Mouse (Mus musculus) forebrain, embryonic 13.5 days (tissue): Measurements from ENCODE around the gene Ablim1. TPM values are rescaled to one million over a fixed set of nuclear protein-coding genes. Genes with fewer than 3 reads are reported as not detected.

Experiments used
- ATAC-seq: fragments of 200-750 bp; cut with Nextera tagmentation; 2 replicates; pipeline ENCODE4 v1.8.0; 2017
- H3K27ac ChIP-seq: fragments of 300-500 bp; sonication (generic); 2 replicates; pipeline ENCODE4 v1.5.1; 2015; ENCODE audit warnings: inconsistent platforms, mild to moderate bottlenecking, moderate library complexity
- H3K27me3 ChIP-seq: fragments of 300-500 bp; sonication (generic); 2 replicates; pipeline ENCODE4 v1.6.1; 2015; ENCODE audit warnings: mild to moderate bottlenecking, inconsistent platforms
- H3K36me3 ChIP-seq: fragments of 300-500 bp; sonication (generic); 2 replicates; pipeline ENCODE4 v1.6.1; 2015; ENCODE audit warnings: mild to moderate bottlenecking, inconsistent platforms; ENCODE audit not compliant: poor library complexity, severe bottlenecking
- H3K4me1 ChIP-seq: fragments of 300-500 bp; sonication (generic); 2 replicates; pipeline ENCODE4 v1.6.1; 2015; ENCODE audit warnings: inconsistent platforms
- H3K4me2 ChIP-seq: fragments of 300-500 bp; sonication (generic); 2 replicates; pipeline ENCODE4 v1.6.1; 2015; ENCODE audit warnings: inconsistent platforms, mild to moderate bottlenecking, moderate library complexity
- H3K4me3 ChIP-seq: fragments of 300-500 bp; sonication (generic); 2 replicates; pipeline ENCODE4 v1.5.1; 2015; ENCODE audit warnings: mild to moderate bottlenecking, inconsistent platforms
- H3K9ac ChIP-seq: fragments of 300-500 bp; sonication (generic); 2 replicates; pipeline ENCODE4 v1.6.1; 2015; ENCODE audit warnings: mild to moderate bottlenecking, inconsistent platforms
- H3K9me3 ChIP-seq: fragments of 300-500 bp; sonication (generic); replicated peaks from 2 replicates; pipeline ENCODE4 v1.6.1; 2016; ENCODE audit warnings: inconsistent platforms
- WGBS: fragments of 180-500 bp; shearing (Covaris S2); methylation state at CpG from one replicate; pipeline ENCODE4 v1.1.7; 2015; 5-methylcytosine and 5-hydroxymethylcytosine counted together
- polyA plus RNA-seq: library from polyadenylated mRNA; unstranded; fragments of >200 nt; fragmentation: Nextera tagmentation; extraction: Ambion mirVana; gene quantifications from 2 replicates; pipeline ENCODE4 v1.2.1, GENCODE M21; 2015

The Ablim1 gene
- polyA plus RNA-seq, 1 experiment from 2014 or later, result 16.5 TPM

DNA sequence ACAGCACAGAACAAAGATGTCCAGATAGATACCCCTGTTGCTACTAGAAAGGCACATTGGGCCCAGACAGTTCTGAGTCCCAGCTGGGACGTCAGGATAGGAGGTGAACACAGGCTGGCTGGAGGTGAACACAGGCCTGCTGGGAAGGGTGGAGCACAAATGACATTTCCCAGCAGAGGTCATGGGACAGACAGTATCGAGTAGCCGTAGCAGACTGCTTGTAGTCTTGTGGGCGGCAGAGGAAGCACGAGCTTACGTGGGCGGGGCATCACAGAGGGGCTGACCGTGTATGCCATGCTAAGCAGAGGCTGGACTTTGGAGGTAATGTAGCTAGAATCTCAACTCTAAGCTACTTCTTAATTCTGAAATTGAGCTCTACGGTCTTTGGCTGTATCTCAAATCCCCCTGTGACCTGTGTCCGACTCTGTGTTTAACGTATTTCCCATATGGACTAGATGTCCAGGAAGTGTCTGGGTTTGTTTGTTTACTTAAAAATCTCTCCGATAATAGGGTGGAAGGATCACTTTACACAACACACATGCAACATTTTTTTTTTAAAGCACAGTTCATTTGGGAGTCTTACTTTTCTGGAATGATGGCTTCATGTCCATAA, 114.1 kb downstream of the Ablim1 start:
- 74% methylated on average over 12 of the region's 12 CpGs for WGBS
- Histone ChIP-seq H3K9ac (no peak overlapping the region), H3K4me2 (no peak overlapping the region), H3K9me3 (no peaks in the 10 kb centered on the region), H3K36me3 (no peaks in the 10 kb centered on the region), H3K27me3 (peaks cover 16% of the 10 kb centered on the region), H3K4me3 (no peak overlapping the region), H3K27ac (no peak overlapping the region), H3K4me1 (peaks cover 29% of the 10 kb centered on the region)
- no peak for ATAC-seq

DNA sequence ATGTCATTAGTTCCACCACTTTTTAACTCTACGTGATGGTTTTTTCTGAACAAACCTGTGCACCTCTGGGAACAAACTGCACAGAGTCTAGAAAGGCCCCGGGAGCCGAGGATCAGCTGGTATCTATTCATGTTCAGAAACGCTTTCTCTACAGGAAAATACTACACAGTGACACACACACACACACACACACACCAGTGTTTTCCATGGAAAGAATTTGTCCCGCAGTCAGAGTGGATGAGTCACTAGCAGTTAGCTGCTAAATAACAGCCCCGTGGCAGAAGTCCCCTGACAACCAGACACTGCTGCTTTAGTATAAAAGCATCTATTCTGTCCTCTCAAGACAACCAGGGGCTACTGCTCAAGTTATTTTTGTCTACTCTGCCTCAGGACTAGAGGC, 115.4 kb downstream of the Ablim1 start:
- peaks cover 29% of the 10 kb centered on the region for H3K4me1 ChIP-seq
- H3K9ac ChIP-seq, result no peak overlapping the region
- no peak overlapping the region for H3K4me2 ChIP-seq
- ATAC-seq, result no peak
- no peak overlapping the region for H3K27ac ChIP-seq
- H3K27me3 ChIP-seq, result peaks cover 24% of the 10 kb centered on the region
- H3K9me3 ChIP-seq, result no peaks in the 10 kb centered on the region
- no peak overlapping the region for H3K4me3 ChIP-seq
- 42% methylated on average over 6 of the region's 6 CpGs for WGBS
- no peaks in the 10 kb centered on the region for H3K36me3 ChIP-seq

DNA sequence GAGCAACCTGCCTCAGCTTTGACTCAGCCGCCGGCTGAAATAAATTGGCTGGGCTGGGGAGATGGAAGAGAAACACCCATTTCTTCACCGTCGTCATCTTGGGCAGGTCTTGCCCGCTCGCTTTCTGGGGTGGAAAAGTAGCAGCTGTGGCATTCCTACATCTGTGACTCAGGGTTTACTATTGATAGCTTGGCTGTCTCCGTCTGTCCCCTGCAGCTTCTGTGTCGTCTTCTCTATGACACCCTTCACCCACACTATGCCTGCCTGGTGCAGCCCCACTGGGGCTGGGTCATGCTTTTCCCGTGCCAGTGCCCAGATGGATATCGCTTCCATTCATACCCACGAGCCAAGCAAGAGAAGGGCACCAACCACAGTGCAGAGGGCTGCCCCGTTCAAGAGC, 116.2 kb downstream of the Ablim1 start:
- Histone ChIP-seq H3K4me2 (0 out of 2 replicates have a peak overlapping the region, but pooled peaks have one; percentile 85), H3K9ac (no peak overlapping the region), H3K27me3 (peaks cover 24% of the 10 kb centered on the region), H3K4me1 (peaks cover 29% of the 10 kb centered on the region), H3K9me3 (no peaks in the 10 kb centered on the region), H3K27ac (no peak overlapping the region), H3K4me3 (no peak overlapping the region), H3K36me3 (no peaks in the 10 kb centered on the region)
- ATAC-seq, result no peak
- 74% methylated on average over 12 of the region's 12 CpGs for WGBS

DNA sequence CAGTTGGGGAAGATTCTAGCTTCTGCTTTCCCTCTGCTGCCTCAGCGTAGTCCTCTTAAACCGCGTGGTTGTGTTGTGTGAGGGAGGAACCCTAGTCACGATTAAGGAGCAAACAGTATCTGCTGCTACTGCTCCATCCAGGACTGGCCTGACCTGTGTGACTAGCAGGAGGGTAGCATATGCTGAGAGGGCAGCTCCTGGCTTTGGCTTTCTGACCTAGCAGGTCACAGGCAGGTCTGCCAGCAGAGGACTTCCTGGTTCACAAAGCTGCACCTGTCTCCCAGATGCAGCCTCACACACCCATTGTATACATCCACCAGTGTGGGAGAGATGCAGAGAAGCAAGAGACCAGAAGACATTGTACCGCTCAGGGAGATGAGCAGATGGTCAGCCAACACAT, 116.7 kb downstream of the Ablim1 start:
- H3K9ac ChIP-seq, result no peak overlapping the region
- 54% methylated on average over 5 of the region's 5 CpGs for WGBS
- no peak overlapping the region for H3K27ac ChIP-seq

DNA sequence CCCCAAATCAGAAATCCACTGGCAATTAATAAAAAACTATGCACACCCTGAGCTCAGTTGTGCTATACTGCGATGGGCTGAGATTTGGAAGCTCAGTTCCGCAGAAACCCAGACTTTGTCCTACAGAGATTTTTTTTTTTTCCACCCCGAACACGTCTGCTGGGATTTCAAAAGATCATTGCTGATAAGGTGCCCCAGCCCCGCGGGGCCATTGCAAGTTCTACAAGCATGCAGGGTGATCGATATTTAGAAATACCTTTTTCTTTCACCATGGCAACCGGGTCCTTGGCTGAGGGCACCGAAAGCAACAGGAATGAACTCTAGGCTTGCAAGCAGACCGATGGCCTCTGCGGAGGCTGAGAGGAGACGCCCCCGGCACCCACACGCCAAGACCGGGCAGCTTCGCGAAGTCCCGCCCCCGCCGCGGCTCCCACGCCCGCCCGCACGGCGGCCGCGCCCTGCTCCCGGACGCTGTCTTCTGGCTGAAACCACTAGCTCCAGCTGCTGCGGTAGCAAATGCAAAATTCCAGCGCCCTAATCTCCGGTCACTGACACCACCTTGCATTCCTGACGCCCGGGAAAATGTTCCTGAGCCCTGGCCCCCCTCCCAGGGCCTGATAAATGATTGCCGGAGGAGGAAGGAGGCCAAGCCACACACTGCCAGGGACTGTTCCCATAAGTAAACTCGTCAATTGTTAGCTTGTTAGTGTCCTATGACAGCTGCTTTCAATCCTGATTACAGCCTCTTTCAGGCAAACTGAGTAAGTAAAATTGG, 117.5 kb downstream of the Ablim1 start:
- H3K9me3 ChIP-seq, result no peaks in the 10 kb centered on the region
- peaks cover 29% of the 10 kb centered on the region for H3K4me1 ChIP-seq
- H3K36me3 ChIP-seq, result no peaks in the 10 kb centered on the region
- peaks cover 28% of the 10 kb centered on the region for H3K27me3 ChIP-seq
- WGBS, result 2% methylated on average over 36 of the region's 37 CpGs
- peak overlapping the region; percentile 58 for H3K9ac ChIP-seq
- H3K4me3 ChIP-seq, result peak overlapping the region; percentile 45
- ATAC-seq, result peak; percentile 68
- peak overlapping the region; percentile 85 for H3K4me2 ChIP-seq
- no peak overlapping the region for H3K27ac ChIP-seq

More for the DNA sequence above, 116.7 kb downstream of the Ablim1 start:
- ATAC-seq, result peak; percentile 59; the same call in 1 of the 2 replicates
- Histone ChIP-seq H3K4me1 (peaks cover 29% of the 10 kb centered on the region), H3K4me3 (0 out of 2 replicates have a peak overlapping the region, but pooled peaks have one; percentile 45), H3K27me3 (peaks cover 24% of the 10 kb centered on the region), H3K36me3 (no peaks in the 10 kb centered on the region), H3K9me3 (no peaks in the 10 kb centered on the region), H3K4me2 (peak overlapping the region; percentile 85)

DNA sequence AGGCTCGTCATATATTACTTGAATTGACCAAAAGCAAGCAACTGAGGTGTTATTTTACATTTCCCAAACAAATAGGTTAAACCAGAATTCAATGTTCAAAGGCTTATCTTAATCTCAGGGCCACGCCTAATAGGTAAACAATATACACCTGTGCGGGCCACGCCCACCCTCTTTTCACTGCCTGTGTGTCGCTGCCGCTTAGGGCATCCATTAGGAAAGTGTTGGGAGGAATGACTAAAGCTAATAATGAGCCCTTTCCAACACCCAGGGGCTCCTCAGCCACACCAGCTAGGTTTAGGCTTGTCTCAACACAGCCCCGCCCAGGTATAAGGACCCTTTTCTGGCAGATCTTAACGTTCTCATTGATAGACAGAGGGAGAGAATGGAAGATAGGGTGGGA, 118.1 kb downstream of the Ablim1 start:
- H3K36me3 ChIP-seq, result no peaks in the 10 kb centered on the region
- H3K4me2 ChIP-seq, result peak overlapping the region; percentile 85
- no peak; the same call in 1 of the 2 replicates for ATAC-seq
- H3K27ac ChIP-seq, result no peak overlapping the region
- peak overlapping the region; percentile 45 for H3K4me3 ChIP-seq
- peak overlapping the region; percentile 58; the same call in 1 of the 2 replicates for H3K9ac ChIP-seq
- no peaks in the 10 kb centered on the region for H3K9me3 ChIP-seq
- H3K27me3 ChIP-seq, result peaks cover 28% of the 10 kb centered on the region
- peaks cover 29% of the 10 kb centered on the region for H3K4me1 ChIP-seq
- 51% methylated on average over 8 of the region's 8 CpGs for WGBS

DNA sequence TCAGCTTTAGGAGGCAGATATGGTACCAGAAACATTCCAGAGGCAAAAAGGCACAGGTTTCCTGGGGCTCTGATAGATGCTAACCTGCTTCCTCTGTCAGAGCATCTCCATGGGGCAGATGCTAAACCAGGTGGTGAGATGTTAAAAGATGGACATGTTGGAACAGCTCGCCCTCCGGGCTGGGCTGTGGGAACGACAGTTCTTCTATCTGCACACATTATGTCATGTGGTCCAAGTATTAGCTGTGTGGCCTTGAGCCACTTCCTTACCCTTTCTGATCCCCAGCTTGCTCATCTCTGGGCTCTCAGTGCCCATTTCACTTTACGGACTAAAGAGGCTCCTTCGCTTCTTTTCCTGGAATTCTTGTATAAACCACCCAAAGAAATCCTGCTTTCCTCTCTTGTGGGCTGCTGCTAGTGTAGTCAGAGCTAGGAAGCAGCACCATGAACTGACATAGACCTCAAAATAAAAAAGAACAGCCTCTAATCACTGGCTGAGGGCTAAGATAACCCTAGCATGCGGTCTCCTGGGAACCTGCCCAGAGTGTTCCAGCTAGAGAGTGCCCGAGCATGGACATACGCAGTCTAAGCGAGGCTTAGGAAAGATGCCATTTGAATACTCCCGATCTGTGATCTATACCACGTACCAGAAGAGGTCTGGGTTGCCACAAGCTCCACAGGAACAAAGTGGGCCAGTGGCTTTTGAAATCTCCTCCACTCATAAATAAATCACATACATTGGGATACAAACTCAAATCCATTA, 119.4 kb downstream of the Ablim1 start:
- Histone ChIP-seq H3K9me3 (no peaks in the 10 kb centered on the region), H3K27ac (no peak overlapping the region), H3K9ac (no peak overlapping the region), H3K27me3 (peaks cover 28% of the 10 kb centered on the region), H3K4me2 (no peak overlapping the region), H3K36me3 (no peaks in the 10 kb centered on the region), H3K4me3 (no peak overlapping the region), H3K4me1 (peaks cover 29% of the 10 kb centered on the region)
- no peak for ATAC-seq
- WGBS, result 93% methylated on average over 11 of the region's 11 CpGs

DNA sequence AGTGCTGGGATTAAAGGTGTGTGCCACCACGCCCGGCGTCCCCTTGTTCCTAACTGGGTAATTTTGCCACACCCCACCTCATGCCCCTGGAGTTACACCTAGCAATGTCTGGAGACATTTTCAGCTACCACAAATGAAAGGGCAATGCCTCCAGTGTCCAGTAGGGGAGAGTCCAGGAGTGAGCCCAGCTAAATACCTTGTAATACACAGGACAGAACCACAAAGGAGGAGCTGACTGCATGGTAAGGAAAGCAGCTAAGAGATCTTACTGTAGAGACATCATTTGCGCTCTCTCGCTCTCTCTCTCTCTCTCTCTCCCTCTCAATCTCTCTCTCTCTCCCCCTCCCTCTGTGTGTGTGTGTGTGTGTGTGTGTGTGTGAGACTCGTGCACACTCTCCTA, 120.8 kb downstream of the Ablim1 start:
- H3K36me3 ChIP-seq, result no peaks in the 10 kb centered on the region
- no peak overlapping the region for H3K4me2 ChIP-seq
- H3K27me3 ChIP-seq, result peaks cover 28% of the 10 kb centered on the region
- no peak overlapping the region for H3K9ac ChIP-seq
- no peak overlapping the region for H3K4me3 ChIP-seq
- H3K27ac ChIP-seq, result no peak overlapping the region
- H3K9me3 ChIP-seq, result no peaks in the 10 kb centered on the region
- WGBS, result 89% methylated on average over 6 of the region's 6 CpGs
- peaks cover 25% of the 10 kb centered on the region for H3K4me1 ChIP-seq
- ATAC-seq, result no peak

DNA sequence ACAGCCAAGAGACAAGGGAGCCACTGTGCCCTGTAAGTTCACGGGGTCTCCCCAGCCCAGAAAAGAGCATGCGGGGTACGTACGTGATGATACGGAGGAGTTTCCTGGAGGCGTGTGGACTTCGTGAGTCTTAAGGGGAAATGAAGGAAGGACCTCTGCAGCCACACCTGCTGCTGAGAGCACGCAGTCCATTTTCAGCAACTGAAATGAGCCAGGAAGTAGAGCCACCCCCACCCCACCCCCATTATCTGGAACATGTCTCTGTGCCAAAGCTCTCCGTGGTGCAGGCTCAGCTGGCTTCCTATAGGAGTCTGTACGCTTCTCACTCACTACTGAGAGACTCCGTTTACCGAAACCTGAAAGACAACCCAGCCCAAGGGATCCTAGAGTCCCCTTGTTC, 121.3 kb downstream of the Ablim1 start:
- Histone ChIP-seq H3K9me3 (no peaks in the 10 kb centered on the region), H3K27me3 (peaks cover 28% of the 10 kb centered on the region), H3K4me2 (no peak overlapping the region), H3K4me3 (no peak overlapping the region), H3K36me3 (no peaks in the 10 kb centered on the region), H3K27ac (no peak overlapping the region), H3K9ac (no peak overlapping the region), H3K4me1 (peaks cover 19% of the 10 kb centered on the region)
- ATAC-seq, result no peak
- 95% methylated on average over 12 of the region's 12 CpGs for WGBS

DNA sequence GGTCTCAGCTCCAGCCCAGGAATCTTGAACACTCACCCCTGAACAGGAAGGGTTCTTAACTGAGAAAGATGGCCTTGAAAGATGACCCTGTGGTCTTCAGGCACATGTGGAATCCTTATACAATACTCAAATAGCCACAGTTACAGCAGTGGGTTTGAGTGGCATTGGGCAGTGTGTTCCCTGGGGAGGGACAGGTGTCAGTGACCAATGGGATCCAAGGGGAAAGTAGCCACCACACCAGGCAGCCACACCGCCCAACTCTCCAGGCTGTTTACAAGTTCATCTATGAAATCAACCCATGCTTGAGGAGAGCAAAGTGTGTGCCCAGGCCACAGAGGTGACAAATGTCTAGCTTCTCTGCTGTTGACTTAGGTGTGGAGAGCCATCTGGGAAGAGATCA, 123.6 kb downstream of the Ablim1 start:
- no peaks in the 10 kb centered on the region for H3K9me3 ChIP-seq
- H3K4me2 ChIP-seq, result no peak overlapping the region
- H3K9ac ChIP-seq, result no peak overlapping the region
- no peaks in the 10 kb centered on the region for H3K36me3 ChIP-seq
- no peak overlapping the region for H3K4me3 ChIP-seq
- 89% methylated on average over 1 of the region's 1 CpGs for WGBS
- H3K4me1 ChIP-seq, result no peaks in the 10 kb centered on the region
- H3K27me3 ChIP-seq, result peaks cover 17% of the 10 kb centered on the region
- no peak for ATAC-seq
- no peak overlapping the region for H3K27ac ChIP-seq

DNA sequence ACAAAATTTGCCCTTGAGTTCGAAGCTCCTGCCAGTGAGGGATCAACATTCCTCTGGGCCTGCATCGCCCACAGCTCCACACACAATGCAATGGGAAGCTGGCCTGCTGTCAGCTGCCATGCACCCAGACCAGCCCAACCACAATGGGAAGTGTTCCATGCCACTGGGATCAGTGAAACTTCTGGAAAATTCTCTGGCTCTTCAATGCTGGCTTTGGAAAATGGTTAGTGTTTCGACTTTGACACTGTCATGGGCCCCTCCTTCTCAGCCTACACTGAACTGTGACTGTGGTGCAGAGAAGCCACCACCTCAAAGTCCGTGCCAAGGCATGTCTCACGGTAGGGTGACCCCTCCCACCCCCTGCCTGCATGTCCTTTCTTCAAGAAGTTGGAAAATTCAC, 125.3 kb downstream of the Ablim1 start:
- ATAC-seq, result no peak
- Histone ChIP-seq H3K9me3 (no peaks in the 10 kb centered on the region), H3K27me3 (0 out of 2 replicates have a peak, but pooled peaks cover 4% of the 10 kb centered on the region), H3K4me2 (no peak overlapping the region), H3K9ac (no peak overlapping the region), H3K4me3 (no peak overlapping the region), H3K4me1 (no peaks in the 10 kb centered on the region), H3K27ac (no peak overlapping the region), H3K36me3 (no peaks in the 10 kb centered on the region)
- WGBS, result 84% methylated on average over 5 of the region's 5 CpGs

DNA sequence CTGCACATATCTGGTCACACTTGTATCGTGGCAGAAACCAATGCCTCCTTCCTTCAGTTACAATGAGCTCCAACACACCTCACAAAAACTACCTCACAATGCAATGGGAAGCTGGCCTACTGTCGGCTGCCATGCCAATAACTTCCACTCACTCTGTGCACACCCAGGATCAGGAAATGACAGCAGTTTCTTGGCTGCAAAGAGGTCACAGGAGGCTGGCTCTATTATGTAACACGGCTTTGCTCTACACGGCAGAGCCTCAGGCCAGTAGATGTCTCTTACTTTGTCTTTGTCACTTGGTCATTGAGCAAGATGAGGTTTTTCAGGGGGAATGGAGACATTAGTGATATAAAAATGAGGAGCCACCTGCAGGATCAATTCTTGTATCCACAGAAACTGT, 126.2 kb downstream of the Ablim1 start:
- WGBS, result 89% methylated on average over 4 of the region's 4 CpGs
- Histone ChIP-seq H3K9me3 (no peaks in the 10 kb centered on the region), H3K27ac (no peak overlapping the region), H3K27me3 (0 out of 2 replicates have a peak, but pooled peaks cover 4% of the 10 kb centered on the region), H3K9ac (no peak overlapping the region), H3K4me1 (no peaks in the 10 kb centered on the region), H3K4me3 (no peak overlapping the region), H3K36me3 (no peaks in the 10 kb centered on the region), H3K4me2 (no peak overlapping the region)
- ATAC-seq, result no peak
